Mouse (Mus musculus) ES-Bruce4 (cell line): ENCODE results near the gene Gpha2. TPM values are rescaled to one million over a fixed set of nuclear protein-coding genes. Genes with fewer than 3 reads are reported as not detected.
A peak's percentile ranks its signal among the peaks of the same experiment; 100 is the strongest.

Experiments
- H3K27ac ChIP-seq: 2 replicates; pipeline ENCODE4 v1.5.1; 2012; ENCODE audit warnings: low read length, inconsistent platforms; ENCODE audit not compliant: insufficient read depth
- H3K27me3 ChIP-seq: 2 replicates; pipeline ENCODE4 v1.6.1; 2012; ENCODE audit warnings: mild to moderate bottlenecking, low read length, inconsistent platforms; ENCODE audit not compliant: control insufficient read depth, poor library complexity, insufficient read depth, severe bottlenecking
- H3K36me3 ChIP-seq: 2 replicates; pipeline ENCODE4 v1.6.1; 2012; ENCODE audit warnings: inconsistent platforms, mild to moderate bottlenecking, low read length, moderate library complexity; ENCODE audit not compliant: control insufficient read depth, poor library complexity, insufficient read depth, severe bottlenecking
- H3K4me1 ChIP-seq: one replicate; pipeline ENCODE4 v1.8.1; 2011; ENCODE audit warnings: low read length; ENCODE audit not compliant: control insufficient read depth, insufficient read depth
- H3K4me3 ChIP-seq: 2 replicates; pipeline ENCODE4 v1.5.1; 2011; ENCODE audit warnings: low read depth, mild to moderate bottlenecking, low read length
- H3K9ac ChIP-seq: 2 replicates; pipeline ENCODE4 v1.6.1; 2012; ENCODE audit warnings: low read depth, mild to moderate bottlenecking, inconsistent platforms; ENCODE audit not compliant: poor library complexity, severe bottlenecking
- H3K9me3 ChIP-seq: replicated peaks from 2 replicates; pipeline ENCODE4 v1.6.1; 2012; ENCODE audit warnings: mild to moderate bottlenecking, low read length, inconsistent platforms; ENCODE audit not compliant: control insufficient read depth, poor library complexity, insufficient read depth, severe bottlenecking
- CTCF ChIP-seq: IDR thresholded peaks from one replicate; pipeline ENCODE4 v1.8.1; 2011; ENCODE audit warnings: low read depth, low read length
- EP300 ChIP-seq: IDR thresholded peaks from 2 replicates; pipeline ENCODE4 v1.6.1; 2011; ENCODE audit warnings: low read depth, low read length; ENCODE audit not compliant: insufficient read depth
- POLR2A ChIP-seq: IDR thresholded peaks from one replicate; pipeline ENCODE4 v1.8.1; 2011; ENCODE audit warnings: low read length; ENCODE audit not compliant: insufficient read depth
- polyA plus RNA-seq: library from polyadenylated mRNA; stranded (reverse); fragments of >200 nt; gene quantifications from 2 replicates; pipeline ENCODE4 v1.2.4, GENCODE M21; 2011; ENCODE audit warnings: low read depth; ENCODE audit not compliant: missing spikeins, insufficient read depth, insufficient read length

Gpha2 gene
- polyA plus RNA-seq, 1 experiment: 1.0 TPM

GRCm38 (mm10) chr19:6272738-6273137 lies 46.6 kb downstream of the Gpha2 start:
- H3K4me3 ChIP-seq: no peak overlapping the region

GRCm38 (mm10) chr19:6273592-6273991 lies 47.4 kb downstream of the Gpha2 start:
- no peak for TF ChIP-seq EP300
- no peak for TF ChIP-seq POLR2A
- no peak for TF ChIP-seq CTCF
- Histone ChIP-seq H3K4me1 (peaks cover 14% of the 10 kb centered on the region), H3K36me3 (no peaks in the 10 kb centered on the region), H3K4me3 (no peak overlapping the region), H3K27me3 (no peaks in the 10 kb centered on the region), H3K9ac (no peak overlapping the region), H3K9me3 (no peaks in the 10 kb centered on the region), H3K27ac (no peak overlapping the region)

More at GRCm38 (mm10) chr19:6272738-6273137, 46.6 kb downstream of the Gpha2 start:
- 0 out of 2 replicates have a peak overlapping the region, but pooled peaks have one; percentile 0 for H3K9ac ChIP-seq
- no peak for TF ChIP-seq POLR2A
- no peak for TF ChIP-seq EP300
- no peak for TF ChIP-seq CTCF
- H3K36me3 ChIP-seq: no peaks in the 10 kb centered on the region
- peaks cover 14% of the 10 kb centered on the region for H3K4me1 ChIP-seq
- H3K27me3 ChIP-seq: no peaks in the 10 kb centered on the region
- peak overlapping the region; percentile 33; the same call in 1 of the 2 replicates for H3K27ac ChIP-seq
- no peaks in the 10 kb centered on the region for H3K9me3 ChIP-seq

- TF ChIP-seq POLR2A (no peak), CTCF (no peak), EP300 (no peak)
- Histone ChIP-seq H3K9me3 (no peaks in the 10 kb centered on the region), H3K36me3 (no peaks in the 10 kb centered on the region), H3K4me1 (peaks cover 14% of the 10 kb centered on the region), H3K9ac (no peak overlapping the region), H3K4me3 (no peak overlapping the region), H3K27ac (no peak overlapping the region), H3K27me3 (no peaks in the 10 kb centered on the region)
Observed at GRCm38 (mm10) chr19:6273998-6274608, 47.9 kb downstream of the Gpha2 start.

GRCm38 (mm10) chr19:6275740-6276389 lies 49.7 kb downstream of the Gpha2 start:
- Histone ChIP-seq H3K27me3 (no peaks in the 10 kb centered on the region), H3K4me1 (peaks cover 11% of the 10 kb centered on the region), H3K9ac (peak overlapping the region; percentile 64), H3K9me3 (no peaks in the 10 kb centered on the region), H3K36me3 (0 out of 2 replicates have a peak, but pooled peaks cover 2% of the 10 kb centered on the region), H3K27ac (peak overlapping the region; percentile 12; the same call in 1 of the 2 replicates), H3K4me3 (peak overlapping the region; percentile 78)
- TF ChIP-seq POLR2A (no peak), CTCF (no peak), EP300 (no peak)

GRCm38 (mm10) chr19:6276426-6277421 lies 50.5 kb downstream of the Gpha2 start, which contains the start of gene Ehd1:
Gene Ehd1 (plus strand): TSS chr19:6276725.
- peak within 1 kb of the TSS; percentile 66 for H3K9ac ChIP-seq
- H3K4me1 ChIP-seq: peaks cover 8% of the 10 kb centered on the region
- TF ChIP-seq EP300 (0 out of 2 replicates have a peak, but pooled peaks have one; percentile 41), POLR2A (peak; percentile 60), CTCF (peak; percentile 69)
- no peaks in the 10 kb centered on the region for H3K9me3 ChIP-seq
- H3K27ac ChIP-seq: peak within 1 kb of the TSS; percentile 62
- H3K27me3 ChIP-seq: no peaks in the 10 kb centered on the region
- peaks cover 5% of the 10 kb centered on the region for H3K36me3 ChIP-seq
- peak within 1 kb of the TSS; percentile 86 for H3K4me3 ChIP-seq

Other genes with a start within 250 kb of the Gpha2 start
- not detected in 2 replicates for gene Slc22a20, start 240.2 kb upstream of the Gpha2 start, polyA plus RNA-seq
- 21.8 and 25.2 TPM in 2 replicates for gene Capn1, start 210.5 kb upstream of the Gpha2 start, polyA plus RNA-seq
- 16.4 and 18.6 TPM in 2 replicates for gene Syvn1, start 179.8 kb upstream of the Gpha2 start, polyA plus RNA-seq
- gene Mrpl49, start 168.6 kb upstream of the Gpha2 start, polyA plus RNA-seq: 44.9 and 65.1 TPM in 2 replicates
- 1,239 and 1,271 TPM in 2 replicates for gene Fau, start 168.5 kb upstream of the Gpha2 start, polyA plus RNA-seq
- 6.5 and 8.9 TPM in 2 replicates for gene Znhit2, start 165.2 kb upstream of the Gpha2 start, polyA plus RNA-seq
- 19.1 and 25.8 TPM in 2 replicates for gene Tm7sf2, start 158.0 kb upstream of the Gpha2 start, polyA plus RNA-seq
- 46.6 and 47.4 TPM in 2 replicates for gene Vps51, start 149.1 kb upstream of the Gpha2 start, polyA plus RNA-seq
- gene Tmem262, start 146.3 kb upstream of the Gpha2 start, polyA plus RNA-seq: not detected in 2 replicates
- not detected in 2 replicates for gene Gm28374, start 144.1 kb upstream of the Gpha2 start, polyA plus RNA-seq
- gene Zfpl1, start 141.4 kb upstream of the Gpha2 start, polyA plus RNA-seq: 34.2 and 49.7 TPM in 2 replicates
- gene Cdca5, start 141.4 kb upstream of the Gpha2 start, polyA plus RNA-seq: 47.7 and 50.5 TPM in 2 replicates
- gene AC131692.1, start 132.0 kb upstream of the Gpha2 start, polyA plus RNA-seq: 5.9 and 6.3 TPM in 2 replicates
- 2.9 and 3.5 TPM in 2 replicates for gene Naaladl1, start 120.6 kb upstream of the Gpha2 start, polyA plus RNA-seq
- 13.5 and 17.6 TPM in 2 replicates for gene Sac3d1, start 107.7 kb upstream of the Gpha2 start, polyA plus RNA-seq
- gene Snx15, start 98.1 kb upstream of the Gpha2 start, polyA plus RNA-seq: 8.6 and 10.0 TPM in 2 replicates
- gene Batf2, start 85.4 kb upstream of the Gpha2 start, polyA plus RNA-seq: not detected in 2 replicates
- 38.7 and 40.4 TPM in 2 replicates for gene Arl2, start 84.8 kb upstream of the Gpha2 start, polyA plus RNA-seq
- not detected in 2 replicates for gene Majin, start 42.0 kb upstream of the Gpha2 start, polyA plus RNA-seq
- 12.2 and 17.1 TPM in 2 replicates for gene Ppp2r5b, start 9.5 kb downstream of the Gpha2 start, polyA plus RNA-seq
- gene Atg2a, start 15.3 kb downstream of the Gpha2 start, polyA plus RNA-seq: 10.9 and 11.1 TPM in 2 replicates
- gene Ehd1, start 50.3 kb downstream of the Gpha2 start, polyA plus RNA-seq: 81.0 and 81.6 TPM in 2 replicates
- gene Cdc42bpg, start 80.1 kb downstream of the Gpha2 start, polyA plus RNA-seq: 57.7 and 60.5 TPM in 2 replicates
- gene Men1, start 108.6 kb downstream of the Gpha2 start, polyA plus RNA-seq: 34.8 and 40.5 TPM in 2 replicates
- gene Map4k2, start 114.8 kb downstream of the Gpha2 start, polyA plus RNA-seq: 10.7 and 16.9 TPM in 2 replicates
- 333 and 355 TPM in 2 replicates for gene Sf1, start 137.3 kb downstream of the Gpha2 start, polyA plus RNA-seq
- gene Pygm, start 158.0 kb downstream of the Gpha2 start, polyA plus RNA-seq: 4.1 and 4.6 TPM in 2 replicates
- gene Rasgrp2, start 173.0 kb downstream of the Gpha2 start, polyA plus RNA-seq: 37.9 and 48.6 TPM in 2 replicates
- gene Nrxn2, start 192.4 kb downstream of the Gpha2 start, polyA plus RNA-seq: 5.6 and 7.0 TPM in 2 replicates